Mouse (Mus musculus): ENCODE measurements around the gene 4930503B20Rik. TPM values are rescaled to one million over a fixed set of nuclear protein-coding genes. Genes with fewer than 3 reads are reported as not detected.

4930503B20Rik gene
- polyA plus RNA-seq, 1 experiment from 2014 or later, result not detected

DNA sequence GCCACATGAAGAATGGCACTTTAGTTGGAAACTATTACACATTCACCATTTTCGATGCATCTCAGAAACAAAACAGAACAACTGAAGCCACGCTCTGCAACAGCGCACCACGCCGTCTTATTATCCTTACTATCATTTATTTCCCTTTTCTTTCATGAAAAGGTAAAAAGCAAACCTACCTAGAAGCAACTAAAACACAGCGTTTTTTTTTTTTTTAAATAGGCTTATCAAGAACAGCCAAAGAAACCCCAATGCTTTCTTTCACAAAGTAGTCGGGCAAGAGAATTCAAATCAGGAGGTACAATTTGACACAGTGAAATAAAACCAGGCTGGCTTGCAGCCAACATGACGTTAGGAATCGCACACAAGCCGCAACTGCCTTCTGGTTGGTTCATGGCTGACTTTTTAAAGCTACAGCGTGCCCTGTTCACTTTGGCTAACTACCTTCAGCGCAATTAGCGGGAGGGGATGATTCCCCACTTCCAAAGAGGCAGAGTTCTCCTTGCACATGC lies 31.1 kb upstream of the 4930503B20Rik start:
- WGBS, result 64% methylated on average over 13 of the region's 13 CpGs
- H3K4me1 ChIP-seq (ENCODE audit: control insufficient read depth, insufficient read depth, low read length), result no peaks in the 10 kb centered on the region
- H3K27ac ChIP-seq (ENCODE audit: low read depth, low read length), result no peak overlapping the region
- H3K4me3 ChIP-seq (ENCODE audit: low read depth, low read length), result no peak overlapping the region
- H3K36me3 ChIP-seq (ENCODE audit: control insufficient read depth, insufficient read depth, low read length), result no peaks in the 10 kb centered on the region
- ATAC-seq (ENCODE audit: insufficient read depth, low FRiP score, low TSS enrichment) (no peak), DNase-seq (ENCODE audit: low spot score) (no peak)
- no peaks in the 10 kb centered on the region for H3K9me3 ChIP-seq (ENCODE audit: control insufficient read depth, low read length)
- no peak overlapping the region for H3K9ac ChIP-seq (ENCODE audit: low read length)
- H3K27me3 ChIP-seq (ENCODE audit: control insufficient read depth, insufficient read depth, low read length), result 0 out of 2 replicates have a peak, but pooled peaks cover 2% of the 10 kb centered on the region
- no peak overlapping the region for H3K4me2 ChIP-seq (ENCODE audit: low read depth)

DNA sequence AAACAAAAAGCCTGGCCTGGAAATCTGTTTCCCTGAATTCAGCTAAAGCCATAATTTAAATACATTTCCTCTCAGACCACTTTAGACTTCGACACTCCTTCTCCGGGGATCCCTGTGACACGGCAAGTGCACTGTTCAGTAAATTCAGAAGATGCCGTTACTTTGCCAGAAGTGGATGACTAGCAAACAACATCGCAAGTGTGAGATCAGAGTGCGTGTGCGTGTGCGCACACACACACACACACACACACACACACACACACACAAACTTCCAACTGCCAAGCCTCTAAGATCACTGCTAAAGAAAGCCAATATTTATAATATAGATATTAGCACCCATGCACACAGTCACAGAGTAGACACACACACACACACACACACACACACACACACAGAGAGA lies 30.6 kb upstream of the 4930503B20Rik start:
- no peak for DNase-seq (ENCODE audit: low spot score)
- whole genome bisulfite sequencing, result 86% methylated on average over 8 of the region's 8 CpGs
- no peaks in the 10 kb centered on the region for H3K36me3 ChIP-seq (ENCODE audit: control insufficient read depth, insufficient read depth, low read length)
- no peak for ATAC-seq (ENCODE audit: insufficient read depth, low FRiP score, low TSS enrichment)
- no peaks in the 10 kb centered on the region for H3K9me3 ChIP-seq (ENCODE audit: control insufficient read depth, low read length)
- H3K9ac ChIP-seq (ENCODE audit: low read length), result no peak overlapping the region
- no peak overlapping the region for H3K4me2 ChIP-seq (ENCODE audit: low read depth)
- H3K4me1 ChIP-seq (ENCODE audit: control insufficient read depth, insufficient read depth, low read length), result no peaks in the 10 kb centered on the region
- H3K27ac ChIP-seq (ENCODE audit: low read depth, low read length), result no peak overlapping the region
- no peak overlapping the region for H3K4me3 ChIP-seq (ENCODE audit: low read depth, low read length)
- 0 out of 2 replicates have a peak, but pooled peaks cover 2% of the 10 kb centered on the region for H3K27me3 ChIP-seq (ENCODE audit: control insufficient read depth, insufficient read depth, low read length)

DNA sequence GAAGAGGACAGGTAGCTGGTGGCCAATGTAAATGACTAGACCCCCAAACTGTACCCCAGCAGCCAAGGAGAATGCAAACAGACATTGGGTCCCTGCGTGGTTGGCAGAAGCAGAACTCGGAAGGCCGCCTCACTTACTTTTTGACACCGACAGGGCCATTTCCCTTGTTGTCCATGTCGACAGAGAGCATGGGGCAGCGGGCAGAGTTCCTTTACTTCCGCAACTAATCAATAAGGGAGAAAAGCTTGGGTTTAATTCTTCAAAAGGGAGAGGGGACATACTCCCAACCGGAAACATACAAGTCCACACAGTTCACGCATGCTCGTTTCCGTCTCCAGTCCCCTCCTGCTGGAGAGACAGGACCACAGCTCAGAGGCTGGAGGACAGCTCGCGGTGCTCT lies 29.5 kb upstream of the 4930503B20Rik start:
- no peak overlapping the region for H3K27ac ChIP-seq (ENCODE audit: low read depth, low read length)
- ATAC-seq (ENCODE audit: insufficient read depth, low FRiP score, low TSS enrichment) (no peak), DNase-seq (ENCODE audit: low spot score) (no peak)
- 0 out of 2 replicates have a peak, but pooled peaks cover 2% of the 10 kb centered on the region for H3K27me3 ChIP-seq (ENCODE audit: control insufficient read depth, insufficient read depth, low read length)
- no peak overlapping the region for H3K9ac ChIP-seq (ENCODE audit: low read length)
- no peak overlapping the region for H3K4me3 ChIP-seq (ENCODE audit: low read depth, low read length)
- no peaks in the 10 kb centered on the region for H3K36me3 ChIP-seq (ENCODE audit: control insufficient read depth, insufficient read depth, low read length)
- no peaks in the 10 kb centered on the region for H3K9me3 ChIP-seq (ENCODE audit: control insufficient read depth, low read length)
- WGBS, result 89% methylated on average over 13 of the region's 13 CpGs
- H3K4me1 ChIP-seq (ENCODE audit: control insufficient read depth, insufficient read depth, low read length), result no peaks in the 10 kb centered on the region
- H3K4me2 ChIP-seq (ENCODE audit: low read depth), result no peak overlapping the region

DNA sequence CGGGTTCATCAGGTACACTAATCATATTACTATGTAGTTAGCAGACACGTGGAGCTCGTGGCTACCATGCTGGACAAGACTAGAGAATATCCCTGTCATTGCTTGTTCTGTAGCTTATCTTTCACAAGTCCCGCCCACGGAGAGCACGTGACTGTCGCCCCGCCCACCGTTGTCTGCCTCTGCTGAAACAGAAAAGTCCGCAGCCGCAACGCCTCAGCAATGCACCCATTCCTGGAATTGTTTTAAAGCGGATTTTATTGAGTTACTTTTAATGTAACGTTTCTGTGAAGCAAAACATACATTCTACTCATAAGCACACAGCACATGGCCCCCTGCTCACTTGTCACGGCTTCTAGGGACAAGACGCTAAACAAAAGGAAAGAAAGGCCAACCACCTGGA lies 28.5 kb upstream of the 4930503B20Rik start:
- H3K4me3 ChIP-seq (ENCODE audit: low read depth, low read length), result no peak overlapping the region
- H3K27me3 ChIP-seq (ENCODE audit: control insufficient read depth, insufficient read depth, low read length), result 0 out of 2 replicates have a peak, but pooled peaks cover 2% of the 10 kb centered on the region
- no peak overlapping the region for H3K27ac ChIP-seq (ENCODE audit: low read depth, low read length)
- ATAC-seq (ENCODE audit: insufficient read depth, low FRiP score, low TSS enrichment), result no peak
- no peak overlapping the region for H3K4me2 ChIP-seq (ENCODE audit: low read depth)
- no peaks in the 10 kb centered on the region for H3K9me3 ChIP-seq (ENCODE audit: control insufficient read depth, low read length)
- H3K9ac ChIP-seq (ENCODE audit: low read length), result no peak overlapping the region
- WGBS, result 92% methylated on average over 16 of the region's 16 CpGs
- no peaks in the 10 kb centered on the region for H3K36me3 ChIP-seq (ENCODE audit: control insufficient read depth, insufficient read depth, low read length)
- no peak for DNase-seq (ENCODE audit: low spot score)
- H3K4me1 ChIP-seq (ENCODE audit: control insufficient read depth, insufficient read depth, low read length), result no peaks in the 10 kb centered on the region

DNA sequence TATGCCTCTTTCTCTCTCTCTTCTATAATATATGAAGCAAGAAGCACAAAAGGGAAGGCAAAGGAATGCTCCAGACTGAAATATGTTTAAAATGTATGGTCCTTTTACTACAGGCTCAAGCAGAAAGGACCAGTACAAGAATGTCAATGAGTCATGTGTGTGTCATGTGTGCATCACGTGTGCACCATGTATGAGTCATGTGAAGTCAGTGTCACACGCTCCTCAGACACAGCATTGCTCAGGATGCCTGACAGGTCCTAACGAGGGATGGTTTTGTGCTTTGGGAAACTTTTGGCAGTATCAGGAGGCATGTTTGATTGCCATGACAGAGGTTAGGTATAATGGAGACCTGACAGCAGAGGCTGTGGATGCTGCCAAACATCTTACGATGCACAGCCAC lies 25.1 kb upstream of the 4930503B20Rik start:
- H3K36me3 ChIP-seq (ENCODE audit: control insufficient read depth, insufficient read depth, low read length), result no peaks in the 10 kb centered on the region
- ATAC-seq (ENCODE audit: insufficient read depth, low FRiP score, low TSS enrichment) (no peak), DNase-seq (ENCODE audit: low spot score) (no peak)
- no peaks in the 10 kb centered on the region for H3K4me1 ChIP-seq (ENCODE audit: control insufficient read depth, insufficient read depth, low read length)
- no peaks in the 10 kb centered on the region for H3K27me3 ChIP-seq (ENCODE audit: control insufficient read depth, insufficient read depth, low read length)
- H3K9me3 ChIP-seq (ENCODE audit: control insufficient read depth, low read length), result no peaks in the 10 kb centered on the region
- 87% methylated on average over 4 of the region's 4 CpGs for WGBS
- H3K27ac ChIP-seq (ENCODE audit: low read depth, low read length), result no peak overlapping the region
- H3K9ac ChIP-seq (ENCODE audit: low read length), result no peak overlapping the region
- H3K4me2 ChIP-seq (ENCODE audit: low read depth), result no peak overlapping the region
- no peak overlapping the region for H3K4me3 ChIP-seq (ENCODE audit: low read depth, low read length)

DNA sequence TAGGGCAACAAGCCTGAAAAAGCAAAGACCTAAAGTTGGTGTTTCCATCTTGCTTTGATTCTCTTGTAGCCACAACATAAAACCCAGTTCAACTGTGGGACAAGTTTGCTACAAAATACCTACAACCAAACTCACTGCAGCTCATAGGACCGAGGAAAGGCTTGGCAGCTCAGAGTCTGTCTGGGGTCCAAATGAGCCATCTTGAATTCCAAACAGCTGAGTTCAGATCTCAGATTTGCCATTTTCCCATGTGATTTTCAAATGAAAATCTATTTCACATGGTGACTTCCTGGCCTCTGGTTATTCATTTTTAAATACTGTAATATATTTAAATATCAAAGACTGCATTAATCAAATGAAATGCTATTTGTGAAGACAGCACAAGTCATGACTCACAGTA lies 24.0 kb upstream of the 4930503B20Rik start:
- no peak overlapping the region for H3K4me3 ChIP-seq (ENCODE audit: low read depth, low read length)
- no peak overlapping the region for H3K9ac ChIP-seq (ENCODE audit: low read length)
- no peaks in the 10 kb centered on the region for H3K9me3 ChIP-seq (ENCODE audit: control insufficient read depth, low read length)
- DNase-seq (ENCODE audit: low spot score) (no peak), ATAC-seq (ENCODE audit: insufficient read depth, low FRiP score, low TSS enrichment) (no peak)
- no peak overlapping the region for H3K27ac ChIP-seq (ENCODE audit: low read depth, low read length)
- H3K4me2 ChIP-seq (ENCODE audit: low read depth), result no peak overlapping the region
- H3K27me3 ChIP-seq (ENCODE audit: control insufficient read depth, insufficient read depth, low read length), result no peaks in the 10 kb centered on the region
- 92% methylated on average over 1 of the region's 1 CpGs for WGBS
- no peaks in the 10 kb centered on the region for H3K36me3 ChIP-seq (ENCODE audit: control insufficient read depth, insufficient read depth, low read length)
- no peaks in the 10 kb centered on the region for H3K4me1 ChIP-seq (ENCODE audit: control insufficient read depth, insufficient read depth, low read length)

DNA sequence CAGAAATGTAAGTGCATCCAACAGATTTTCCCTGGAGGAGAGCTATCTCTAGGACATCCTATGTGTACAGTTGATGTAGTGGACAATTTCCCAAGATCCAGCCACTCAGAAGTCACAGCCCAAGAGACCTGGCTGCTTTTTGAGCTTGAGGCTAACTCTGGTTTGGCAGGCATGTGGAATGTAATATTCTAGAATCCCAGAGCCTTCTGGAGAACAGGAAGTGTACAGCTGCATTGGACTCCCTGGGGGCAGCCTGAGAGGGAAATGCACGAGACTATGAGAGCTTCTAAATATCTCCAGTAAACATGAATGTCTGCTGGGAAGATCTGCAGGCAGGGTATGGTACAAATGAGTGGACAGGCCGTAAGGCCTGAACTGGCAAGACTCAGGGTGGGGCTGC lies 20.0 kb upstream of the 4930503B20Rik start:
- Histone ChIP-seq H3K27me3 (ENCODE audit: control insufficient read depth, insufficient read depth, low read length) (no peaks in the 10 kb centered on the region), H3K9me3 (ENCODE audit: control insufficient read depth, low read length) (no peaks in the 10 kb centered on the region), H3K4me3 (ENCODE audit: low read depth, low read length) (no peak overlapping the region), H3K36me3 (ENCODE audit: control insufficient read depth, insufficient read depth, low read length) (no peaks in the 10 kb centered on the region), H3K4me1 (ENCODE audit: control insufficient read depth, insufficient read depth, low read length) (no peaks in the 10 kb centered on the region), H3K4me2 (ENCODE audit: low read depth) (no peak overlapping the region), H3K9ac (ENCODE audit: low read length) (no peak overlapping the region), H3K27ac (ENCODE audit: low read depth, low read length) (no peak overlapping the region)
- WGBS, result 69% methylated on average over 2 of the region's 2 CpGs
- ATAC-seq (ENCODE audit: insufficient read depth, low FRiP score, low TSS enrichment) (no peak), DNase-seq (ENCODE audit: low spot score) (no peak)

DNA sequence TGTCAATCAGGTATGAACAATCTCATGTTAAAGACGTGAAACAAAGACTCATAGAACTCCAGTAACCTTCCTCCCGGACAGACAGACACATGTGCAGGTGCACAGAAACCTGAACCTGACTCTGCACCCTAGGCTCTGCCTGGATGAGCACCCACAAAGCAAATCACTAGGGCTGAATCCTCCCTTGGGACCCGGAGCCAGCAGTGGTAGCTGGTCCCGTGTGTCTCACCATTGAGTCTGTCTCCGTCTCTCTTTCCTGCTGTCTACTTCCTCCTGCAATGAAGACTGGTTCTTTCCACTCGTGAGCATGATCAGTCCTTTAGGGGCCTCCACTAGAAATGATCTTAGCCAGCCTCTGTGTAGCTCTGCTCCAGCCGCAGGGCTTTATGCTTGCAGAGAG lies 10.8 kb upstream of the 4930503B20Rik start:
- Histone ChIP-seq H3K4me3 (ENCODE audit: low read depth, low read length) (no peak overlapping the region), H3K9me3 (ENCODE audit: control insufficient read depth, low read length) (no peaks in the 10 kb centered on the region), H3K4me2 (ENCODE audit: low read depth) (no peak overlapping the region), H3K4me1 (ENCODE audit: control insufficient read depth, insufficient read depth, low read length) (no peaks in the 10 kb centered on the region), H3K27me3 (ENCODE audit: control insufficient read depth, insufficient read depth, low read length) (no peaks in the 10 kb centered on the region), H3K9ac (ENCODE audit: low read length) (no peak overlapping the region), H3K36me3 (ENCODE audit: control insufficient read depth, insufficient read depth, low read length) (no peaks in the 10 kb centered on the region), H3K27ac (ENCODE audit: low read depth, low read length) (no peak overlapping the region)
- DNase-seq (ENCODE audit: low spot score) (no peak), ATAC-seq (ENCODE audit: insufficient read depth, low FRiP score, low TSS enrichment) (no peak)
- 85% methylated on average over 7 of the region's 7 CpGs for WGBS

DNA sequence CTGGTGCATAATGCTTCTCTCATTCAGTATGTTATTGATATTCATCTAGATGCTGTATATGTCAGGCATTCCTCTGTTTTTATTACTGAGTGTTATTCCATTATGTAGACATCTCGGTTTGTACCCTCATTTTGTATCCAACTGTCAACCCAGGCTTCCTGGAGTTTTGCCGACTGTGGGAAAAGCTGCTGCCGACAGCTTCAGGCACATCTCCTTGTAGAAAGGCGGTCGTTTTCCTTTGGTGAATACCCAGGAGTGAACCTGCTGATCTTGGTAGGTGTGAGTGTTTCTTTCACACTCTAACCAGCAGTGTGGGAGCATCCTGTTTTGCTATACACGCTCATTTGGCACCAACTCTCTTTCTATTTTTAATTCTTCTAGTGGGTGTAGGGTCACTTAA lies 9.9 kb upstream of the 4930503B20Rik start:
- Histone ChIP-seq H3K9me3 (ENCODE audit: control insufficient read depth, low read length) (no peaks in the 10 kb centered on the region), H3K27ac (ENCODE audit: low read depth, low read length) (no peak overlapping the region), H3K4me3 (ENCODE audit: low read depth, low read length) (no peak overlapping the region), H3K27me3 (ENCODE audit: control insufficient read depth, insufficient read depth, low read length) (no peaks in the 10 kb centered on the region), H3K36me3 (ENCODE audit: control insufficient read depth, insufficient read depth, low read length) (no peaks in the 10 kb centered on the region), H3K9ac (ENCODE audit: low read length) (no peak overlapping the region), H3K4me2 (ENCODE audit: low read depth) (no peak overlapping the region), H3K4me1 (ENCODE audit: control insufficient read depth, insufficient read depth, low read length) (no peaks in the 10 kb centered on the region)
- DNase-seq (ENCODE audit: low spot score) (no peak), ATAC-seq (ENCODE audit: insufficient read depth, low FRiP score, low TSS enrichment) (no peak)
- 83% methylated on average over 6 of the region's 6 CpGs for WGBS
